15 mouse cellular contexts compared by ENCODE assay signal in the genomic region with DNA sequence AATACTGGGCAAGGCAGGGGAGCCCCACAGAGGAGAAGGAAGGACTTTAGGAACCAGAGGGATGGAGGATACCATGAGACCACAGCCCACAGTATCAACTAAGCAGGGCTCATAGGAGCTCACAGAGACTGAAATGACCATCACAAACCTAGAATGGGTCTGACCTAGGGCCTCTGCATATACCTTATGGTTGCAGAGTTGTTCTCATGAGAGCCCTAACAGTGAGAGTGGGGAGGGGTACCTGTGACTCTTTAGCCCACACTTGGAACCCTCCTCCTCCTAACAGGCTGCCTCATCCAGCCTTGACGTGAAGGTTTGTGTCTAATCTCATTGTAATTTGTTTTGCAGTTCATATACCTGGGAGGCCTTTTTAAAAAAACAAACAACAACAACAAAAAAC. TPM values are rescaled to one million over a fixed set of nuclear protein-coding genes. Genes with fewer than 3 reads are reported as not detected.
DNase-seq lines count a peak whose midpoint lies in the region; ATAC-seq lines count a peak whose summit lies in the region.
"Had no signal": no experiment of that assay in that cellular context is flagged by ENCODE, and none has a peak within 500 bp of the region (broad histone marks: within the 10 kb centered on the region; RNA-seq: fewer than 3 reads in every experiment).

No protein-coding gene starts in this region.

- H3K4me1 ChIP-seq in midbrain, embryonic 11.5 days (ENCODE audit: control insufficient read depth, insufficient read depth, low read length), result no peaks in the 10 kb centered on the region
- peaks cover 2% of the 10 kb centered on the region; the same call in 1 of the 2 replicates for H3K4me1 ChIP-seq in midbrain, embryonic 15.5 days
- no peaks in the 10 kb centered on the region for H3K4me1 ChIP-seq in hindbrain, embryonic 14.5 days (replicated peaks; ENCODE audit: control insufficient read depth, insufficient read depth, low read length)
- H3K4me1 ChIP-seq in hindbrain, embryonic 16.5 days (ENCODE audit: control insufficient read depth, insufficient read depth, low read depth, low read length), result no peaks in the 10 kb centered on the region
- H3K4me1 ChIP-seq: embryonic facial prominence, embryonic 15.5 days; intestine, embryonic 15.5 days had no signal

- H3K27ac ChIP-seq in midbrain, embryonic 11.5 days (ENCODE audit: low read depth, low read length), result no peak overlapping the region
- H3K27ac ChIP-seq in midbrain, embryonic 15.5 days, result no peak overlapping the region
- H3K27ac ChIP-seq in hindbrain, embryonic 14.5 days, result no peak overlapping the region
- no peak overlapping the region for H3K27ac ChIP-seq in hindbrain, embryonic 16.5 days (ENCODE audit: low read depth, low read length)
- H3K27ac ChIP-seq: embryonic facial prominence, embryonic 10.5 days; embryonic facial prominence, embryonic 15.5 days; intestine, embryonic 15.5 days; kidney, postnatal 0 days; liver, embryonic 12.5 days had no signal

- H3K9me3 ChIP-seq in midbrain, embryonic 11.5 days (ENCODE audit: control insufficient read depth, low read length), result no peaks in the 10 kb centered on the region
- no peaks in the 10 kb centered on the region for H3K9me3 ChIP-seq in midbrain, embryonic 15.5 days
- no peaks in the 10 kb centered on the region for H3K9me3 ChIP-seq in hindbrain, embryonic 14.5 days (ENCODE audit: control insufficient read depth, low read length)
- no peaks in the 10 kb centered on the region for H3K9me3 ChIP-seq in hindbrain, embryonic 16.5 days (ENCODE audit: control insufficient read depth, low read length)
- H3K9me3 ChIP-seq: embryonic facial prominence, embryonic 10.5 days; embryonic facial prominence, embryonic 15.5 days; intestine, embryonic 15.5 days; liver, embryonic 12.5 days had no signal

- no peak for DNase-seq in frontal cortex, postnatal 14 days (ENCODE audit: low spot score in 2 of 2)
- DNase-seq in midbrain, embryonic 11.5 days (ENCODE audit: low spot score, missing footprints), result no peak
- no peak for DNase-seq in hindbrain, embryonic 14.5 days (ENCODE audit: low spot score)
- DNase-seq in right cerebral cortex, postnatal 10 days (ENCODE audit: low spot score in 2 of 2), result no peak
- DNase-seq: gastrocnemius, postnatal 25 days had no signal

- H3K4me3 ChIP-seq in midbrain, embryonic 11.5 days (ENCODE audit: low read depth, low read length), result no peak overlapping the region
- H3K4me3 ChIP-seq in midbrain, embryonic 15.5 days, result no peak overlapping the region
- H3K4me3 ChIP-seq in hindbrain, embryonic 14.5 days (replicated peaks; ENCODE audit: low read length), result no peak overlapping the region
- no peak overlapping the region for H3K4me3 ChIP-seq in hindbrain, embryonic 16.5 days (ENCODE audit: low read length)
- H3K4me3 ChIP-seq: embryonic facial prominence, embryonic 10.5 days; embryonic facial prominence, embryonic 15.5 days; intestine, embryonic 15.5 days; liver, embryonic 12.5 days had no signal

- H3K36me3 ChIP-seq in midbrain, embryonic 11.5 days (ENCODE audit: control insufficient read depth, insufficient read depth, low read length), result no peaks in the 10 kb centered on the region
- peaks cover 4% of the 10 kb centered on the region for H3K36me3 ChIP-seq in midbrain, embryonic 15.5 days (replicated peaks)
- H3K36me3 ChIP-seq in hindbrain, embryonic 14.5 days (replicated peaks; ENCODE audit: control insufficient read depth, insufficient read depth), result peaks cover 48% of the 10 kb centered on the region
- peaks cover 10% of the 10 kb centered on the region for H3K36me3 ChIP-seq in hindbrain, embryonic 16.5 days (ENCODE audit: control insufficient read depth, insufficient read depth, low read length)
- H3K36me3 ChIP-seq: intestine, embryonic 15.5 days had no signal

- no peak overlapping the region for H3K4me2 ChIP-seq in midbrain, embryonic 11.5 days
- no peak overlapping the region for H3K4me2 ChIP-seq in midbrain, embryonic 15.5 days
- no peak overlapping the region for H3K4me2 ChIP-seq in hindbrain, embryonic 14.5 days (replicated peaks)
- no peak overlapping the region for H3K4me2 ChIP-seq in hindbrain, embryonic 16.5 days (ENCODE audit: low read length)
- H3K4me2 ChIP-seq: embryonic facial prominence, embryonic 15.5 days; heart, embryonic 11.5 days; intestine, embryonic 15.5 days; liver, embryonic 12.5 days had no signal

- H3K9ac ChIP-seq in midbrain, embryonic 11.5 days (ENCODE audit: low read length), result no peak overlapping the region
- H3K9ac ChIP-seq in midbrain, embryonic 15.5 days, result no peak overlapping the region
- H3K9ac ChIP-seq in hindbrain, embryonic 14.5 days, result no peak overlapping the region
- no peak overlapping the region for H3K9ac ChIP-seq in hindbrain, embryonic 16.5 days (ENCODE audit: low read depth, low read length)
- H3K9ac ChIP-seq: embryonic facial prominence, embryonic 15.5 days; intestine, embryonic 15.5 days; liver, embryonic 12.5 days; liver, postnatal 0 days had no signal

- 66% methylated on average over 1 of the region's 1 CpGs for WGBS in midbrain, embryonic 11.5 days
- 77% methylated on average over 1 of the region's 1 CpGs for WGBS in midbrain, embryonic 15.5 days
- 76% methylated on average over 1 of the region's 1 CpGs for WGBS in hindbrain, embryonic 14.5 days
- WGBS in hindbrain, embryonic 16.5 days, result 84% methylated on average over 1 of the region's 1 CpGs

- no peaks in the 10 kb centered on the region for H3K27me3 ChIP-seq in midbrain, embryonic 11.5 days (ENCODE audit: control insufficient read depth, insufficient read depth, low read length)
- no peaks in the 10 kb centered on the region for H3K27me3 ChIP-seq in midbrain, embryonic 15.5 days (replicated peaks)
- no peaks in the 10 kb centered on the region for H3K27me3 ChIP-seq in hindbrain, embryonic 14.5 days (ENCODE audit: control insufficient read depth, insufficient read depth, low read length)
- H3K27me3 ChIP-seq in hindbrain, embryonic 16.5 days (replicated peaks; ENCODE audit: control insufficient read depth, insufficient read depth, low read length), result no peaks in the 10 kb centered on the region
- H3K27me3 ChIP-seq: embryonic facial prominence, embryonic 15.5 days; intestine, embryonic 15.5 days; liver, embryonic 12.5 days had no signal

- ATAC-seq in frontal cortex, adult (ENCODE audit: low TSS enrichment), result peak; percentile 18; the same call in 1 of the 2 replicates
- peak; percentile 23; the same call in 1 of the 2 replicates for ATAC-seq in midbrain, embryonic 11.5 days (ENCODE audit: low FRiP score)
- no peak for ATAC-seq in midbrain, embryonic 15.5 days (replicated peaks)
- ATAC-seq in hindbrain, embryonic 14.5 days (ENCODE audit: low FRiP score), result peak; percentile 11; the same call in 1 of the 2 replicates
- peak; percentile 62 for ATAC-seq in hindbrain, embryonic 16.5 days
- ATAC-seq: intestine, embryonic 15.5 days; liver, embryonic 12.5 days; liver, postnatal 0 days had no signal

RNA-seq across cellular contexts. Expression of a gene that starts 35.1 kb away (rescaled TPM):
- polyA plus RNA-seq in midbrain, embryonic 11.5 days (2014; fragmentation: Nextera tagmentation; extraction: Ambion mirVana), result 29.5 and 30.3 TPM in 2 replicates
- 57.4 and 64.0 TPM in 2 replicates for polyA plus RNA-seq in midbrain, embryonic 15.5 days (2015; fragmentation: Nextera tagmentation; extraction: Ambion mirVana)
- polyA plus RNA-seq in hindbrain, embryonic 14.5 days (2014; fragmentation: Nextera tagmentation; extraction: Ambion mirVana), result 62.1 and 68.1 TPM in 2 replicates
- polyA plus RNA-seq in hindbrain, embryonic 16.5 days (2015; fragmentation: Nextera tagmentation; extraction: Ambion mirVana), result 51.2 TPM in 2 replicates

RNA-seq across cellular contexts. Expression of a gene that starts 55.3 kb away (rescaled TPM):
- 165 and 166 TPM in 2 replicates for polyA plus RNA-seq in midbrain, embryonic 11.5 days (2014; fragmentation: Nextera tagmentation; extraction: Ambion mirVana)
- 109 and 111 TPM in 2 replicates for polyA plus RNA-seq in midbrain, embryonic 15.5 days (2015; fragmentation: Nextera tagmentation; extraction: Ambion mirVana)
- polyA plus RNA-seq in hindbrain, embryonic 14.5 days (2014; fragmentation: Nextera tagmentation; extraction: Ambion mirVana), result 122 and 128 TPM in 2 replicates
- polyA plus RNA-seq in hindbrain, embryonic 16.5 days (2015; fragmentation: Nextera tagmentation; extraction: Ambion mirVana), result 120 and 121 TPM in 2 replicates
